Mouse (Mus musculus) limb, embryonic 12.5 days (tissue): ENCODE results near the gene Mrpl2. TPM values are rescaled to one million over a fixed set of nuclear protein-coding genes. Genes with fewer than 3 reads are reported as not detected.
A peak's percentile ranks its signal among the peaks of the same experiment; 100 is the strongest.

Experiments
- ATAC-seq: fragments of 200-750 bp; cut with Nextera tagmentation; 2 replicates; pipeline ENCODE4 v1.8.0; 2017; ENCODE audit warnings: low read depth, moderate TSS enrichment; ENCODE audit not compliant: insufficient number of reproducible peaks, insufficient read depth, low FRiP score, low TSS enrichment
- H3K27ac ChIP-seq: fragments of 300-500 bp; sonication (generic); 2 replicates; pipeline ENCODE4 v1.5.1; 2016; ENCODE audit warnings: mild to moderate bottlenecking, moderate library complexity
- H3K27me3 ChIP-seq: fragments of 300-500 bp; sonication (generic); 2 replicates; pipeline ENCODE4 v1.6.1; 2016; ENCODE audit warnings: mild to moderate bottlenecking, moderate library complexity
- H3K36me3 ChIP-seq: fragments of 300-500 bp; sonication (generic); 2 replicates; pipeline ENCODE4 v1.6.1; 2016; ENCODE audit warnings: mild to moderate bottlenecking, moderate library complexity
- H3K4me1 ChIP-seq: fragments of 300-500 bp; sonication (generic); replicated peaks from 2 replicates; pipeline ENCODE4 v1.6.1; 2016
- H3K4me2 ChIP-seq: fragments of 300-500 bp; sonication (generic); 2 replicates; pipeline ENCODE4 v1.6.1; 2016; ENCODE audit warnings: mild to moderate bottlenecking, moderate library complexity
- H3K4me3 ChIP-seq: fragments of 300-500 bp; sonication (generic); replicated peaks from 2 replicates; pipeline ENCODE4 v1.5.1; 2016; ENCODE audit warnings: mild to moderate bottlenecking
- H3K9ac ChIP-seq: fragments of 300-500 bp; sonication (generic); replicated peaks from 2 replicates; pipeline ENCODE4 v1.6.1; 2016; ENCODE audit warnings: mild to moderate bottlenecking, moderate library complexity
- H3K9me3 ChIP-seq: fragments of 300-500 bp; sonication (generic); 2 replicates; pipeline ENCODE4 v1.6.1; 2016; ENCODE audit warnings: mild to moderate bottlenecking, moderate library complexity
- WGBS: fragments of 180-500 bp; shearing (Covaris S2); methylation state at CpG from one replicate; pipeline ENCODE4 v1.1.7; 2016; 5-methylcytosine and 5-hydroxymethylcytosine counted together
- polyA plus RNA-seq: library from polyadenylated mRNA; unstranded; fragments of >200 nt; fragmentation: Nextera tagmentation; extraction: Ambion mirVana; gene quantifications from 2 replicates; pipeline ENCODE4 v1.2.1, GENCODE M21; 2016

Mrpl2 gene
- polyA plus RNA-seq, 1 experiment from 2014 or later: 99.5 TPM

DNA sequence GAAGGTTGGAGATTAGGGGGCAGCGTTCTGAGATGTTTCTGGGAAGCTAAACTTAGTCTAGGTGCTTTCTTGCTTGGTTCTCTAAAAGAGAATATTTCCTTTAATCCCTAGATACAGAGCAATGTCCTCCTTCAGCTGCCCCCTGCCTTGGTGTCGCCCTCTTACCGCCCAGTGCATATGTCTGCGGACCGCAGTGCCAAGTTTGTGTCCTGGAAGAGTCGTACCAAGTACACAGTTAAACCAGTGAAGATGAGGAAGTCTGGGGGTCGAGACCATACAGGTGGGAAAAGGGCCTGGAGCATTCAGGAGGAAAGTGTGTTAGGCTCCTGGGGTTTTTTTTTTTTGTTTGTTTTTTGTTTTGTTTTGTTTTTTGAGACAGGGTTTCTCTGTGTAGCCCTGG lies 1.2 kb downstream of the Mrpl2 start:
- no peak for ATAC-seq
- H3K9me3 ChIP-seq: no peaks in the 10 kb centered on the region
- H3K9ac ChIP-seq: no peak overlapping the region
- H3K27me3 ChIP-seq: no peaks in the 10 kb centered on the region
- no peak overlapping the region for H3K4me3 ChIP-seq
- H3K4me1 ChIP-seq: peaks cover 44% of the 10 kb centered on the region
- H3K4me2 ChIP-seq: peak overlapping the region; percentile 90; the same call in 1 of the 2 replicates
- H3K36me3 ChIP-seq: peaks cover 20% of the 10 kb centered on the region
- no peak overlapping the region for H3K27ac ChIP-seq
- WGBS: 95% methylated on average over 7 of the region's 7 CpGs

DNA sequence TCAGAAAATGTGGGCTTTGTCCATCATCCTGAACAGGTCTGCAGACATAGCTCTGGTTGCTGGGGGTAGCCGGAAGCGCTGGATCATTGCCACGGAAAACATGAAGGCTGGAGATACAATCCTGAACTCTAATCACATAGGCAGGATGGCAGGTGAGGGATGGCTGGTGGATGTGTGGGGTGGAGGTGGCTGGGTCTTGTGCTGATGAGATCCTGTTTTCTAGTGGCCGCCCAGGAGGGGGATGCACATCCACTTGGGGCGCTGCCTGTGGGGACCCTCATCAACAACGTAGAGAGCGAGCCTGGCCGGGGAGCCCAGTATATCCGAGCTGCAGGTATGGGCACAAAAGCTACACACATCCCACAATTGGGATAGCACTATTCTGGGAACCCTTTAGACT lies 2.4 kb downstream of the Mrpl2 start:
- 94% methylated on average over 9 of the region's 9 CpGs for WGBS
- no peak overlapping the region for H3K4me3 ChIP-seq

DNA sequence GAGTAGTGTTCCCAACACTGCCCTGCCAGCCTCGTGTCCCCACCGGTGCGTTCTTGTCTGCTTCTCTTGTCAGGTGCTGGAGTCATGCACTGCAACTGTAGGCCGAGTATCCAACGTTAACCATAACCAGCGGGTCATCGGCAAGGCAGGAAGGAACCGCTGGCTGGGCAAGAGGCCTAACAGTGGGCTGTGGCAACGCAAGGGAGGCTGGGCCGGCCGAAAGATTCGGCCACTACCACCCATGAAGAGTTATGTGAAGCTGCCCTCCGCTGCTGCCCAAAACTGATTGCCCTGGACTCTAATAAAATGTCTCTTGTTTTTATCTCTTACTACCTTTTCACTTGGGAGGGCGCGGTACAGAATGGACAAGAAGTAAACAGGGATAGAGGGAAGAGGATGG lies 3.8 kb downstream of the Mrpl2 start:
- ATAC-seq: no peak
- WGBS: 35% methylated on average over 15 of the region's 15 CpGs
- Histone ChIP-seq H3K27me3 (no peaks in the 10 kb centered on the region), H3K4me3 (peak overlapping the region; percentile 70), H3K4me2 (peak overlapping the region; percentile 87), H3K9me3 (0 out of 2 replicates have a peak, but pooled peaks cover 3% of the 10 kb centered on the region), H3K4me1 (peaks cover 42% of the 10 kb centered on the region), H3K9ac (peak overlapping the region; percentile 94; the same call in 1 of the 2 replicates), H3K36me3 (peaks cover 37% of the 10 kb centered on the region), H3K27ac (peak overlapping the region; percentile 95)

More for the DNA sequence above, 2.4 kb downstream of the Mrpl2 start:
- Histone ChIP-seq H3K9ac (no peak overlapping the region), H3K36me3 (peaks cover 24% of the 10 kb centered on the region), H3K4me2 (no peak overlapping the region), H3K4me1 (peaks cover 50% of the 10 kb centered on the region), H3K9me3 (no peaks in the 10 kb centered on the region), H3K27me3 (no peaks in the 10 kb centered on the region), H3K27ac (no peak overlapping the region)
- no peak for ATAC-seq

DNA sequence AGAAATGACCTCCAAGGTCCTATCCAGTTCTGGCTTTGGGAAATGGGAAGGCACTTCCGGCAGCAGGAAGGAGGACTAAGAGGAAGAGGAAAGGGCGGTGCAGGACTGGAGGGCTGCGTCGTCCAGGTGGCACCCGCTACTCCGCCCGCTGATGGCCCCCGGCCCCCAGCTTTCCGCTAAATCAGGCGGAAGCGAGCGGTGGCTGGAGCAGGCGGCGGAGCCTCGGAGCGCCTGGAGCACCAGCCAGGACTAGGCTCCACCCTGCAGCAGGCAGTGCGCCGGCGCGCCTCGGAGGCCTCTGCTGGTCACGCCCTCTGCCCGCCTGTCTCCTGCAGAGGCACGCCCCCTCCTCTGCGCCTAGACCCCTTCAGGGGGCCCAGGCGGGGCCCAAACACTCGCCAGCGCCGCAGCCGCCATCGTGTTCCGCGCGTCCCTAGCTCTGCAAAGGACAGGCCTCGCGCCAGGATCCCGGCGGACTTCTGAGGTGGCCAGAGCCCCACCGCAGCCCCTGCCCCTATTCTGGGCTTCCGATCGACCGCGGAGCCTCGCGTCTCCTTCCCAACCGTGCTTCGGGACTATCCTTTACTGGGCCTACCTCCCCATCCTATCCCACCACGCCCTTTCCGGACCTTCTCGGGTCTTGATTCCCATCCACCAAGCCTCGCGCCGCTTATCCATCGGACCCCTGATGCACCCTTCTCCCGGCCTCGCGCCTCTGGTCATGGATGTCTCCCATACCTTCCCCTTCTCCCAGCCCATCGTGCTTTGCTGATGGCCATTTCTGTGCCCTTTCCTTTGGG lies 4.4 kb downstream of the Mrpl2 start, which contains the start of gene Cul7:
TSS of gene Cul7 (plus strand) at position 106 of the 800 bp plus-strand sequence.
- peak within 1 kb of the TSS; percentile 94 for H3K9ac ChIP-seq
- H3K27ac ChIP-seq: peak within 1 kb of the TSS; percentile 95
- no peaks in the 10 kb centered on the region for H3K27me3 ChIP-seq
- H3K36me3 ChIP-seq: peaks cover 42% of the 10 kb centered on the region
- WGBS: under 1% methylated on average over 50 of the region's 58 CpGs
- ATAC-seq: peak; percentile 94
- H3K9me3 ChIP-seq: 0 out of 2 replicates have a peak, but pooled peaks cover 4% of the 10 kb centered on the region
- H3K4me3 ChIP-seq: peak within 1 kb of the TSS; percentile 70
- H3K4me1 ChIP-seq: peaks cover 36% of the 10 kb centered on the region
- H3K4me2 ChIP-seq: peak within 1 kb of the TSS; percentile 87

DNA sequence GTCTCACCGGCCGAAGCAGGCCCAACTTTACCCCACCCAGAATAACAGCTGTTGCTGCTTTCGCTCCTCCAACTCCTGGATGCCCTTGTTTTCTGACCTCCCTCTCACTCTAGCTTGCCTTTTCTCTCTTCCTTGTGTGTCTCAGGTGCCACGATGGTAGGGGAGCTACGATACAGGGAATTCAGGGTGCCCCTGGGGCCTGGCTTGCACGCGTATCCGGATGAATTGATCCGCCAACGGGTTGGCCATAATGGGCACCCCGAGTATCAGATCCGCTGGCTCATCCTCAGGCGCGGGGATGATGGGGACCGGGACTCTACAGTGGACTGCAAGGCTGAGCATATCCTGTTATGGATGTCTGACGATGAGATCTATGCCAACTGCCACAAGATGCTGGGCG lies 5.3 kb downstream of the Mrpl2 start:
- Histone ChIP-seq H3K9me3 (0 out of 2 replicates have a peak, but pooled peaks cover 4% of the 10 kb centered on the region), H3K9ac (peak overlapping the region; percentile 94), H3K27me3 (no peaks in the 10 kb centered on the region), H3K4me3 (peak overlapping the region; percentile 70), H3K4me1 (peaks cover 35% of the 10 kb centered on the region), H3K36me3 (peaks cover 51% of the 10 kb centered on the region), H3K27ac (peak overlapping the region; percentile 95; the same call in 1 of the 2 replicates), H3K4me2 (peak overlapping the region; percentile 87)
- ATAC-seq: no peak
- 80% methylated on average over 17 of the region's 17 CpGs for WGBS

DNA sequence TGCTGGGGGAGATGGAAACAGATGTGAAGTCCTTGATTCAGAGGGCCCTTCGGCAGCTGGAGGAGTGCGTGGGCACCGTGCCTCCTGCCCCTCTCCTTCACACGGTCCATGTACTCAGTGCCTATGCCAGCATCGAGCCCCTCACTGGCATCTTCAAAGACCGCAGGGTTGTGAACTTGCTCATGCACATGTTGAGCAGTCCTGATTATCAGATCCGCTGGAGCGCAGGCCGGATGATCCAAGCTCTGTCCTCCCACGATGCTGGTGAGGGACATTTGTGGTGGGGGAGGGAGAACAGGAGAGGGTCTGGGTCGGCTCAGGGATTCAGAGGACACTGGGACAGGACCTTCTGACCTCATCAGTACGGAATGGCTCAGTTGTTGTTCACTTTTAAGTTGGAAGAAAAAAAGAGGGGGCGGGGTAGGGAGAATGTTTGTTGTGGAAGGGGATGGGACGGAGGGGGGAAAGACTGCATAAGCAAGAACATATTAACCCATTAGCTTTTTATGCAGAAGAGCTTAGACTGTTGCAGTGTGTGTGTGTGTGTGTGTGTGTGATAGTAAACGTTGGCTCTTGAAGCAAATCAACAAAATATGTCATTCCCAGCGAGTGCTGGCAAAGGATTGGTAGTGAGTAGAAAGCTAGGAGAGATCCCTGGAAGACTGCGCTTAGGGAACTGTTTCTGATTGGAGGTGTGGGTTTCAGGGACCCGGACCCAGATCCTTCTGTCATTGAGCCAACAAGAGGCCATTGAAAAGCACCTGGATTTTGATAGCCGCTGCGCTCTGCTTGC lies 5.9 kb downstream of the Mrpl2 start:
- no peak for ATAC-seq
- Histone ChIP-seq H3K4me2 (peak overlapping the region; percentile 87), H3K9me3 (0 out of 2 replicates have a peak, but pooled peaks cover 4% of the 10 kb centered on the region), H3K27me3 (no peaks in the 10 kb centered on the region), H3K9ac (peak overlapping the region; percentile 94), H3K27ac (no peak overlapping the region), H3K4me3 (peak overlapping the region; percentile 70), H3K36me3 (peaks cover 57% of the 10 kb centered on the region), H3K4me1 (peaks cover 30% of the 10 kb centered on the region)
- 70% methylated on average over 20 of the region's 20 CpGs for WGBS

DNA sequence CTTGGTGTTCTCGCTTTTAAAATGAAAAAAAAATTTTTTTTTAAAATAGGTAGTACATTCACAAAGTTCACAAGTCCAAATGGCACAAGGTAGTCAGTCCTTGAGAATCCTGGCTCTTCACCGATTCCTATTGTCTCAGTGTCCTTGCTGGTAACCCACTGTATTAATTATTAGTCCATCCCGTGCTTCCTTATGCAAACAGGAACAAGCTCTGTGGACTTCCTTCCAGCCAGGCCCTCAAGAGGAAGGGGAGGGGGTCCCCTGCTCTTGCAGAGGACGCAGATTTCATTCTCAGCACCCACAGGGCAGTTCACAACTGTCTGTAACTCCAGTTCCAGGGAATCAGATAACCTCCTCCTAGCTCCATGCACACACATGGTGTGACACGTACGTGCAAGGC lies 10.0 kb downstream of the Mrpl2 start:
- H3K36me3 ChIP-seq: peaks cover 88% of the 10 kb centered on the region
- no peak for ATAC-seq

DNA sequence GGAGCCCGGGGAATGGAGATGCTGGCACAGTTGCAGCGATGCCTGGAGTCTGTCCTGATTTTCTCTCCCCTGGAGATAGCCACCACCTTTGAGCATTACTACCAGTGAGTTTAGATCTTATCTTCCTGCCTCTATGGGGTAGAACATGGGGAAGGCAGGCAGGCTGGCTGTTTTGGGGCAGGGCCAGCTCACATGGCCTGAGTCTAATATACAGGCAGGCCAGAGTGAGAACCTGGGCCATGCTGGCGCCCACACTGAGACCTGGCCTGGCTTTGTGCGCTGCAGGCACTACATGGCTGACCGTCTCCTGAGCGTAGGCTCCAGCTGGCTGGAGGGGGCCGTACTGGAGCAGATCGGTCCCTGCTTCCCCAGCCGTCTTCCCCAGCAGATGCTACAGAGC lies 15.3 kb downstream of the Mrpl2 start:
- Histone ChIP-seq H3K9me3 (no peaks in the 10 kb centered on the region), H3K4me3 (no peak overlapping the region), H3K27ac (no peak overlapping the region), H3K4me1 (no peaks in the 10 kb centered on the region), H3K36me3 (peaks cover 99% of the 10 kb centered on the region), H3K9ac (no peak overlapping the region), H3K4me2 (no peak overlapping the region), H3K27me3 (no peaks in the 10 kb centered on the region)
- ATAC-seq: no peak
- 91% methylated on average over 9 of the region's 9 CpGs for WGBS

More for the DNA sequence above, 10.0 kb downstream of the Mrpl2 start:
- 0 out of 2 replicates have a peak, but pooled peaks cover 4% of the 10 kb centered on the region for H3K9me3 ChIP-seq
- H3K4me3 ChIP-seq: no peak overlapping the region
- no peak overlapping the region for H3K27ac ChIP-seq
- H3K27me3 ChIP-seq: no peaks in the 10 kb centered on the region
- no peak overlapping the region for H3K4me2 ChIP-seq
- H3K4me1 ChIP-seq: peaks cover 18% of the 10 kb centered on the region
- 70% methylated on average over 6 of the region's 6 CpGs for WGBS
- no peak overlapping the region for H3K9ac ChIP-seq

DNA sequence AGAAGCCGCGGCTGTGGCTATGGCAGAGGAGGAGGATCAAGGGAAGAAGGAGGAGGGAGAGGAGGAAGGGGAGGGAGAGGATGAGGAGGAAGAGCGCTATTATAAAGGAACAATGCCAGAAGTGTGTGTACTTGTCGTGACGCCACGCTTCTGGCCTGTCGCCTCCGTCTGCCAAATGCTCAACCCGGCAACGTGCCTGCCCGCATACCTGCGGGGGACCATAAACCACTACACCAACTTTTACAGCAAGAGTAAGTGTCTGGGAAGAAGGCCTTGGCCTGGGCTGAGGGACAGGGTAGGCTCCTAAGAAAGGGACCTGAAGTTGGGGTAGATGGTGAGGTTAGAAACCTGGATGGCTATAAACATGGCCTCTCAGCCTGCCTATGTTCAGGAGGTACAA lies 16.0 kb downstream of the Mrpl2 start:
- Histone ChIP-seq H3K4me2 (no peak overlapping the region), H3K9me3 (no peaks in the 10 kb centered on the region), H3K4me3 (no peak overlapping the region), H3K27me3 (no peaks in the 10 kb centered on the region), H3K27ac (no peak overlapping the region), H3K9ac (no peak overlapping the region), H3K36me3 (peaks cover 99% of the 10 kb centered on the region), H3K4me1 (no peaks in the 10 kb centered on the region)
- no peak for ATAC-seq
- WGBS: 80% methylated on average over 12 of the region's 12 CpGs

DNA sequence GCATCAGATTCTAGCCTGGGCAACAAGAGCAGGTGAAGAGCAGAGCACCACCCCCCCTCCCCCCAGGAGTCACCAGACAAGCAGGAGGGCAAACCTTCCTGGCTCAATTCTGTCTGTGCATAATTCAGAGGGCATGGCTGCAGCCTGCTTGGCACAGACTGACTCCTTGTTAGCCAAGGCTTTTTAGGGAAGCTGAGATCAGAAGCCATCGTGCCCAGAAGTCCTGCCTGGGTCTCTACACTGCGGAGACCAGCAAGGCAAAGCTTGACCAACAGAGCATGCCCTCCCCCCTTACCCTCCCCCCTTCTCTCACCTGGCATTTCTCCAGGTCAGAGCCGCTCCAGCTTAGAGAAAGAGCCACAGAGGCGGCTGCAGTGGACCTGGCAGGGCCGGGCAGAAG lies 16.7 kb downstream of the Mrpl2 start:
- Histone ChIP-seq H3K27ac (no peak overlapping the region), H3K4me3 (no peak overlapping the region), H3K4me2 (no peak overlapping the region), H3K9me3 (no peaks in the 10 kb centered on the region), H3K4me1 (no peaks in the 10 kb centered on the region), H3K36me3 (peaks cover 97% of the 10 kb centered on the region), H3K9ac (no peak overlapping the region), H3K27me3 (no peaks in the 10 kb centered on the region)
- 91% methylated on average over 5 of the region's 5 CpGs for WGBS
- no peak for ATAC-seq

DNA sequence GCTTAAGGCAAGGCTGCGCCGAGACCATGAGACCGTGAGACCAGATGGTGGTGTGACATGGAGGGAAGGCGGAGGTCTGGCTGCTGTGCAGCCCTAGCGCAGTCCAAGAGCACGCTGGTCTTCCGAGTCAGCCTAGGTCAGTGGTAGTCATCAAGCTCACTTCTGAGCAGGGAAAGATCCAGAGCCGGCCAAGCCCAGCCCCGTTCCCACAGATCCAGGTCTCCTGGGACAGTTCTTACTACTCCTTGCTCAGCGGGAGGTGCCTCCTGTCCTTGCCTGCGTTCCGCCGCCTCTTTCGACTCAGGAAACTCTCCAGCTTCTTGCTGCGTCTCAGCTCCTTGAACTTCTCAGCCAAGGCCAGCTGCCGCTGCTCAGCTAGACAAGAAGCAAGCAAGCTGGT lies 21.7 kb downstream of the Mrpl2 start:
- H3K9ac ChIP-seq: no peak overlapping the region
- H3K27me3 ChIP-seq: no peaks in the 10 kb centered on the region
- ATAC-seq: no peak
- no peak overlapping the region for H3K4me2 ChIP-seq
- H3K9me3 ChIP-seq: no peaks in the 10 kb centered on the region; the same call in 1 of the 2 replicates
- H3K36me3 ChIP-seq: peaks cover 84% of the 10 kb centered on the region
- no peaks in the 10 kb centered on the region for H3K4me1 ChIP-seq
- no peak overlapping the region for H3K27ac ChIP-seq
- 94% methylated on average over 16 of the region's 16 CpGs for WGBS
- no peak overlapping the region for H3K4me3 ChIP-seq
